Mouse (Mus musculus) effector memory CD4-positive, alpha-beta T cell, adult 7 months (primary cell): ENCODE results near the gene Ugt2b36. TPM values are rescaled to one million over a fixed set of nuclear protein-coding genes. Genes with fewer than 3 reads are reported as not detected.

Source experiments
- polyA plus RNA-seq: library from polyadenylated mRNA; unstranded; fragments of 100-300 nt; shearing (Covaris generic); gene quantifications from one replicate; pipeline ENCODE4 v1.2.1, GENCODE M21; 2017

Ugt2b36 gene
- polyA plus RNA-seq = not detected

GRCm38 (mm10) chr5:87092346-87093027 is at the start of gene Ugt2b36:
TSS of gene Ugt2b36 (minus strand) at chr5:87092555.

GRCm38 (mm10) chr5:87140196-87140595 is 47.8 kb upstream of the Ugt2b36 start, which contains the start of gene Ugt2b5:
TSS of gene Ugt2b5 (minus strand) at chr5:87140318.

Other genes with a start within 250 kb of the Ugt2b36 start
- gene Ugt2b34, start 185.6 kb downstream of the Ugt2b36 start, polyA plus RNA-seq = not detected
- gene Ugt2b1, start 166.0 kb downstream of the Ugt2b36 start, polyA plus RNA-seq = not detected
- gene Ugt2b35, start 91.7 kb downstream of the Ugt2b36 start, polyA plus RNA-seq = not detected
- gene Ugt2b5, start 47.8 kb upstream of the Ugt2b36 start, polyA plus RNA-seq = not detected
- gene Ugt2b37, start 162.2 kb upstream of the Ugt2b36 start, polyA plus RNA-seq = not detected
- not detected for gene Ugt2a3, start 244.6 kb upstream of the Ugt2b36 start, polyA plus RNA-seq